Mouse (Mus musculus) lung, adult 2 months (tissue): Measurements from ENCODE around the gene Fry.

Experiments used
- CTCF ChIP-seq: fragments of 200-500 bp; IDR thresholded peaks from 2 replicates; pipeline ENCODE4 v1.5.1; 2011; ENCODE audit warnings: mild to moderate bottlenecking, low read length, control low read depth; ENCODE audit not compliant: insufficient read depth
- POLR2A ChIP-seq: fragments of 200-500 bp; IDR thresholded peaks from 2 replicates; pipeline ENCODE4 v1.6.1; 2011; ENCODE audit warnings: low read depth, mild to moderate bottlenecking, control low read depth, low read length, borderline replicate concordance; ENCODE audit errors: extremely low read depth

- TF ChIP-seq POLR2A (no peak), CTCF (no peak)
Observed at GRCm38 (mm10) chr5:150082696-150083095, 35.7 kb upstream of the Fry start.
